Mouse (Mus musculus) CH12.LX (cell line): ENCODE data around the gene Eif2b5. TPM values are rescaled to one million over a fixed set of nuclear protein-coding genes. Genes with fewer than 3 reads are reported as not detected.

Source experiments
- DNase-seq: peaks from one replicate; pipeline ENCODE4 v3.0.0-alpha.2; 2013; ENCODE audit errors: extremely low read depth
- H3K27ac ChIP-seq: 2 replicates; pipeline ENCODE4 v1.5.1; 2012; ENCODE audit warnings: low read depth, mild to moderate bottlenecking, control low read depth, moderate library complexity; ENCODE audit not compliant: insufficient read depth
- H3K27me3 ChIP-seq: replicated peaks from 2 replicates; pipeline ENCODE3; 2012; ENCODE audit warnings: inconsistent platforms
- H3K36me3 ChIP-seq, 2 experiments: replicated peaks in 1 of 2; 2 replicates each; pipeline versions ENCODE3 to v1.6.1; 2012; ENCODE audit warnings: inconsistent platforms in 1 of 2, low read length in 1 of 2, mild to moderate bottlenecking in 1 of 2, mixed read lengths in 1 of 2, moderate library complexity in 1 of 2; ENCODE audit not compliant: control insufficient read depth in 1 of 2, insufficient read depth in 1 of 2
- H3K4me1 ChIP-seq, 2 experiments: 2 replicates each; pipeline ENCODE4 v1.6.1; 2012; ENCODE audit warnings: inconsistent platforms in 1 of 2, moderate library complexity in 1 of 2; ENCODE audit not compliant: insufficient read depth in 2 of 2, control insufficient read depth in 1 of 2
- H3K4me2 ChIP-seq: 2 replicates; pipeline ENCODE4 v1.6.1; 2012; ENCODE audit warnings: low read depth, mild to moderate bottlenecking, control low read depth; ENCODE audit not compliant: poor library complexity, insufficient read depth, severe bottlenecking
- H3K4me3 ChIP-seq, 3 experiments: fragments of 150-350 bp in 1 of 3; sonication (generic) in 1 of 3; replicated peaks in 1 of 3; 2 replicates each; pipeline versions ENCODE3 to v1.5.1; 2011 to 2012; ENCODE audit warnings: low read depth in 2 of 3, low read length in 2 of 3, mild to moderate bottlenecking in 2 of 3, moderate library complexity in 2 of 3, control low read depth in 1 of 3, improper control_type of control experiment in 1 of 3, inconsistent platforms in 1 of 3, mixed read lengths in 1 of 3; ENCODE audit not compliant: poor library complexity in 1 of 3
- H3K79me2 ChIP-seq: replicated peaks from 2 replicates; pipeline ENCODE4 v1.6.1; 2012; ENCODE audit warnings: mild to moderate bottlenecking, moderate library complexity; ENCODE audit not compliant: control insufficient read depth, poor library complexity, insufficient read depth, severe bottlenecking; ENCODE audit errors: extremely low read depth
- H3K9ac ChIP-seq: 2 replicates; pipeline ENCODE4 v1.6.1; 2012; ENCODE audit warnings: low read depth, mild to moderate bottlenecking, control low read depth, moderate library complexity; ENCODE audit not compliant: insufficient read depth
- H3K9me3 ChIP-seq: replicated peaks from 2 replicates; pipeline ENCODE3; 2012; ENCODE audit warnings: low read length, inconsistent platforms, mixed read lengths
- BHLHE40 ChIP-seq: IDR thresholded peaks from 2 replicates; pipeline ENCODE4 v1.6.1; 2011; ENCODE audit warnings: mild to moderate bottlenecking, low read depth, low read length, improper control_type of control experiment
- CTCF ChIP-seq, 2 experiments: IDR thresholded peaks in 1 of 2; conservative IDR thresholded peaks in 1 of 2; 2 replicates each; pipeline ENCODE4 v1.5.1; 2011 to 2012; ENCODE audit warnings: low read depth in 2 of 2, low read length in 2 of 2, improper control_type of control experiment in 1 of 2, inconsistent platforms in 1 of 2, mild to moderate bottlenecking in 1 of 2, moderate library complexity in 1 of 2
- ELF1 ChIP-seq: IDR thresholded peaks from 2 replicates; pipeline ENCODE4 v1.6.1; 2014; ENCODE audit warnings: low read depth, mild to moderate bottlenecking, inconsistent platforms, low read length, improper control_type of control experiment
- EP300 ChIP-seq: IDR thresholded peaks from 2 replicates; pipeline ENCODE4 v1.6.1; 2011; ENCODE audit warnings: low read length, improper control_type of control experiment
- ETS1 ChIP-seq: conservative IDR thresholded peaks from 2 replicates; pipeline ENCODE4 v1.6.1; 2012; ENCODE audit warnings: low read depth, mild to moderate bottlenecking, inconsistent platforms, low read length, improper control_type of control experiment, moderate library complexity
- IRF4 ChIP-seq: IDR thresholded peaks from 2 replicates; pipeline ENCODE4 v1.6.1; 2014; ENCODE audit warnings: low read depth, mild to moderate bottlenecking, inconsistent platforms, low read length, improper control_type of control experiment
- MAFK ChIP-seq: IDR thresholded peaks from 2 replicates; pipeline ENCODE4 v1.6.1; 2011; ENCODE audit warnings: low read length, improper control_type of control experiment; ENCODE audit not compliant: insufficient replicate concordance
- MAZ ChIP-seq: IDR thresholded peaks from 2 replicates; pipeline ENCODE4 v1.6.1; 2012; ENCODE audit warnings: low read depth, mild to moderate bottlenecking, inconsistent platforms, low read length, improper control_type of control experiment, moderate library complexity
- MEF2A ChIP-seq: IDR thresholded peaks from 2 replicates; pipeline ENCODE4 v1.6.1; 2014; ENCODE audit warnings: low read depth, mild to moderate bottlenecking, inconsistent platforms, low read length, improper control_type of control experiment, borderline replicate concordance
- MXI1 ChIP-seq: IDR thresholded peaks from 2 replicates; pipeline ENCODE4 v1.6.1; 2011; ENCODE audit warnings: mild to moderate bottlenecking, low read depth, low read length, improper control_type of control experiment
- NELFE ChIP-seq: IDR thresholded peaks from 2 replicates; pipeline ENCODE4 v1.6.1; 2011; ENCODE audit warnings: low read depth, low read length, improper control_type of control experiment
- POLR2A ChIP-seq: IDR thresholded peaks from 2 replicates; pipeline ENCODE4 v1.6.1; 2011; ENCODE audit warnings: low read depth, mild to moderate bottlenecking, improper control_type of control experiment, low read length
- RAD21 ChIP-seq: IDR thresholded peaks from 2 replicates; pipeline ENCODE4 v1.6.1; 2011; ENCODE audit warnings: low read depth, mild to moderate bottlenecking, low read length, improper control_type of control experiment, moderate library complexity
- RCOR1 ChIP-seq: conservative IDR thresholded peaks from 2 replicates; pipeline ENCODE4 v1.6.1; 2012; ENCODE audit warnings: low read depth, mild to moderate bottlenecking, inconsistent platforms, low read length, improper control_type of control experiment
- SMC3 ChIP-seq: IDR thresholded peaks from 2 replicates; pipeline ENCODE4 v1.6.1; 2011; ENCODE audit warnings: low read depth, low read length, improper control_type of control experiment
- TCF12 ChIP-seq: IDR thresholded peaks from 2 replicates; pipeline ENCODE4 v1.6.1; 2014; ENCODE audit warnings: low read depth, mild to moderate bottlenecking, inconsistent platforms, low read length, improper control_type of control experiment
- USF2 ChIP-seq: conservative IDR thresholded peaks from 2 replicates; pipeline ENCODE4 v1.6.1; 2011; ENCODE audit warnings: low read depth, low read length, improper control_type of control experiment
- ZC3H11A ChIP-seq: IDR thresholded peaks from 2 replicates; pipeline ENCODE4 v1.6.1; 2012; ENCODE audit warnings: low read depth, mild to moderate bottlenecking, inconsistent platforms, low read length, improper control_type of control experiment
- ZKSCAN1 ChIP-seq: IDR thresholded peaks from 2 replicates; pipeline ENCODE4 v1.6.1; 2012; ENCODE audit warnings: low read depth, inconsistent platforms, low read length, improper control_type of control experiment, borderline replicate concordance
- ZMIZ1 ChIP-seq: IDR thresholded peaks from 2 replicates; pipeline ENCODE4 v1.6.1; 2012; ENCODE audit warnings: low read depth, mild to moderate bottlenecking, inconsistent platforms, low read length, improper control_type of control experiment
- dilution Hi-C: fragments of 300-500 bp; cut with MboI; formaldehyde crosslinking; loops from 2 replicates; pipeline ENCODE4 v1.14.3; 2020; ENCODE audit warnings: low sequenced_read_pairs; ENCODE audit not compliant: extremely low pct_unique_long_range_greater_than_20kb, extremely low pct_ligation_motif_present
- in situ Hi-C: fragments of 300-500 bp; cut with MboI; formaldehyde crosslinking; loops from 3 replicates; pipeline ENCODE4 v1.14.3; 2019; ENCODE audit warnings: low sequenced_read_pairs, low pct_ligation_motif_present, low pct_unique_long_range_greater_than_20kb, mixed read lengths
- polyA plus RNA-seq: library from polyadenylated mRNA; unstranded; fragments of >175 nt; gene quantifications from 2 replicates; pipeline ENCODE4 v1.2.1, GENCODE M21; 2012; ENCODE audit warnings: low read depth; ENCODE audit not compliant: insufficient read length
- total RNA-seq, 2 experiments: library from RNA; depleted of rRNA; stranded (reverse); fragments of 300-350 nt in 1 of 2; fragments of >200 nt in 1 of 2; gene quantifications; 2 replicates each; pipeline ENCODE4 v1.2.3; 2012 to 2014

Eif2b5 gene
- total and polyA plus RNA-seq, 3 experiments: 139 to 183 (median 179) TPM

DNA sequence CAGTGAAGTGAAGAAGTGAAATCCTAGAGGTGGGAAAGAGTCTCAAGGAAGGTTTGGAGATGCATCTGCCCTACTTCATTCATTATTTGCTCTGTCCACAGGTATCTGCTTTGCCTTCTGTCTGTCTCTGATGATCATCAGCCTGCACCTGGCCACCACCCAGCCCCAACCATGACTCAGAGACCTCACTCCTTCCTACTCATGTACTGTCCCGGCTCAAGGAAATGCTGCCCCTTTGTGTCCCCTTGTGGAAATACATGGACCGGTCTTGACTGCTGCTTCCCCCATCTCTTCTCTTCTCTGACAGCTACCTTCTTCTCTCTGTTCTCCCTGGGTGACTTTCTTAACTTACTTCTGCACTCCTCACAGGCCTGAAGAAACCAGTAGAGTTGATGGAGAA is 8.0 kb upstream of the Eif2b5 start:
- Histone ChIP-seq H3K9me3 (no peaks in the 10 kb centered on the region), H3K9ac (no peak overlapping the region), H3K4me1 (peaks cover 2 to 3% of the 10 kb centered on the region in 2 experiments; a peak in 1 of 4 replicates), H3K79me2 (no peaks in the 10 kb centered on the region), H3K27me3 (no peaks in the 10 kb centered on the region), H3K36me3 (no peaks in the 10 kb centered on the region), H3K4me2 (no peak overlapping the region), H3K27ac (no peak overlapping the region), H3K4me3 (no peak overlapping the region)
- dilution Hi-C loops: no loop called here
- TF ChIP-seq SMC3 (peak; percentile 62), RAD21 (peak; percentile 78), ZKSCAN1 (no peak), CTCF (conservative IDR thresholded peaks at IDR 0.05 in 1 of 2, IDR thresholded peaks at IDR 0.05 in 1 of 2; ENCODE audit: low read depth in 2 of 2, low read length in 2 of 2) (peak in 1 of 2 experiments; percentile 72; a peak in 2 of 4 replicates), ETS1 (no peak)
- peak; percentile 61 for DNase-seq
- in situ Hi-C loops: loop anchor here (25.0 kb wide), 1 partner anchor 278 kb away; no protein-coding TSS in a partner anchor

DNA sequence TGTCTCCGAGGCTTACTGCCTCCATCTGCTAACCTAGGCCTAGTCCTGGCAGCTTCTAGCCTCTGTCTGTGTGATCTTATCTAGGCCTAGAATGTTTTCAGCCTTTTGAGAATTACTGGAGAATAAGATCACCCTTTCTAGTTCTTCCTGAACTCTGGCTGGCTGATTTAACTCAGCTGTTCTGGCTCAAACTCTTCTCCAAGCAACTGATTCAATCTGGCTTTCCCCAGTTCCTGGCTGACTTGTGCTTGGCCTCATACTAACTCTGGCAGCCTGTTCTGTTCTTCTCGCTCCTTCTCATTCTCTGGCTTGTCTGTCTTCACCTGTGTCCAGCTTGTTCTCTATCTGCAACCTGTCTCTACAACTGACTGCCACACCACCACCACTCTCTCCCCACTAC is 7.3 kb upstream of the Eif2b5 start:
- Histone ChIP-seq H3K9ac (no peak overlapping the region), H3K27ac (no peak overlapping the region), H3K27me3 (no peaks in the 10 kb centered on the region), H3K36me3 (no peaks in the 10 kb centered on the region), H3K9me3 (no peaks in the 10 kb centered on the region), H3K4me3 (no peak overlapping the region), H3K4me2 (no peak overlapping the region), H3K79me2 (no peaks in the 10 kb centered on the region), H3K4me1 (peaks cover 2 to 3% of the 10 kb centered on the region in 2 experiments; a peak in 1 of 4 replicates)
- no peak for TF ChIP-seq TCF12
- TF ChIP-seq USF2: no peak
- no peak for TF ChIP-seq ZKSCAN1
- TF ChIP-seq MXI1: no peak
- no peak for TF ChIP-seq POLR2A
- TF ChIP-seq ELF1: no peak
- no peak for TF ChIP-seq BHLHE40
- no peak for TF ChIP-seq MAFK
- TF ChIP-seq ZC3H11A: no peak
- TF ChIP-seq EP300: no peak
- no peak for TF ChIP-seq NELFE
- no peak for TF ChIP-seq MAZ
- TF ChIP-seq RCOR1: no peak
- no peak for TF ChIP-seq ZMIZ1
- TF ChIP-seq IRF4: no peak
- no peak for TF ChIP-seq MEF2A
- TF ChIP-seq ETS1: no peak
- DNase-seq: no peak
- in situ Hi-C loops (loop anchor here (25.0 kb wide), 1 partner anchor 279 kb away; no protein-coding TSS in a partner anchor), dilution Hi-C loops (no loop called here)
